9 mouse cellular contexts compared by ENCODE assay signal in genomic region chr16:20169471-20170106, GRCm38 (mm10). TPM values are rescaled to one million over a fixed set of nuclear protein-coding genes. Genes with fewer than 3 reads are reported as not detected.
DNase-seq lines count a peak whose midpoint lies in the region; ATAC-seq and TF ChIP-seq lines count a peak whose summit lies in the region.
"Had no signal": no experiment of that assay in that cellular context is flagged by ENCODE, and none has a peak within 500 bp of the region (broad histone marks: within the 10 kb centered on the region; RNA-seq: fewer than 3 reads in every experiment).

No protein-coding gene starts in this region.

- H3K4me3 ChIP-seq in heart, adult 2 months, result no peak overlapping the region
- H3K4me3 ChIP-seq in heart, embryonic 16.5 days (ENCODE audit: low read length), result no peak overlapping the region
- no peak overlapping the region for H3K4me3 ChIP-seq in neural tube, embryonic 15.5 days (replicated peaks)
- H3K4me3 ChIP-seq: heart, embryonic 13.5 days had no signal

- H3K9me3 ChIP-seq in heart, embryonic 16.5 days (replicated peaks; ENCODE audit: control insufficient read depth, low read length), result 0 out of 2 replicates have a peak, but pooled peaks cover 2% of the 10 kb centered on the region
- no peaks in the 10 kb centered on the region for H3K9me3 ChIP-seq in neural tube, embryonic 15.5 days (replicated peaks)

- peak; percentile 8; the same call in 1 of the 2 replicates for TF ChIP-seq CTCF in heart, adult 2 months (IDR thresholded peaks at IDR 0.05)

- H3K9ac ChIP-seq in heart, adult 2 months (ENCODE audit: low read depth, low read length), result no peak overlapping the region
- no peak overlapping the region for H3K9ac ChIP-seq in heart, embryonic 16.5 days (ENCODE audit: low read length)
- no peak overlapping the region for H3K9ac ChIP-seq in neural tube, embryonic 15.5 days (replicated peaks)
- H3K9ac ChIP-seq: heart, embryonic 13.5 days had no signal

- no peaks in the 10 kb centered on the region for H3K36me3 ChIP-seq in heart, adult 2 months (ENCODE audit: control insufficient read depth, insufficient read depth, low read length)
- peaks cover 56% of the 10 kb centered on the region for H3K36me3 ChIP-seq in heart, embryonic 16.5 days (ENCODE audit: control insufficient read depth, insufficient read depth)
- H3K36me3 ChIP-seq in neural tube, embryonic 15.5 days, result peaks cover 71% of the 10 kb centered on the region

- H3K4me2 ChIP-seq in heart, embryonic 16.5 days (ENCODE audit: low read depth, low read length), result no peak overlapping the region
- H3K4me2 ChIP-seq in neural tube, embryonic 15.5 days, result no peak overlapping the region
- H3K4me2 ChIP-seq: heart, embryonic 13.5 days had no signal

- H3K79me2 ChIP-seq in heart, adult 2 months (replicated peaks; ENCODE audit: control insufficient read depth, insufficient read depth, low read length), result no peaks in the 10 kb centered on the region

- intact Hi-C loops in heart, adult 2 months (cut with DNase I), result no loop called here
- intact Hi-C loops in heart, postnatal 25 days (cut with DNase I), result no loop called here

- ATAC-seq in heart, embryonic 16.5 days (replicated peaks; ENCODE audit: extremely low read depth, insufficient read depth, low FRiP score), result peak; percentile 63; the same call in 1 of the 2 replicates
- no peak for ATAC-seq in neural tube, embryonic 15.5 days (ENCODE audit: low FRiP score)

- WGBS in heart, adult 2 months, result 60% methylated on average over 3 of the region's 3 CpGs
- 55% methylated on average over 3 of the region's 3 CpGs for whole genome bisulfite sequencing in heart, embryonic 16.5 days
- WGBS in neural tube, embryonic 15.5 days, result 80% methylated on average over 3 of the region's 3 CpGs

- H3K27me3 ChIP-seq in heart, adult 2 months (ENCODE audit: control insufficient read depth, insufficient read depth, low read length), result no peaks in the 10 kb centered on the region
- no peaks in the 10 kb centered on the region for H3K27me3 ChIP-seq in heart, embryonic 16.5 days (ENCODE audit: control insufficient read depth, insufficient read depth, low read length)
- H3K27me3 ChIP-seq in neural tube, embryonic 15.5 days (replicated peaks), result no peaks in the 10 kb centered on the region
- H3K27me3 ChIP-seq: heart, embryonic 13.5 days had no signal

- no peak overlapping the region for H3K27ac ChIP-seq in heart, adult 2 months
- H3K27ac ChIP-seq in heart, embryonic 16.5 days (ENCODE audit: low read length), result no peak overlapping the region
- no peak overlapping the region for H3K27ac ChIP-seq in neural tube, embryonic 15.5 days (replicated peaks)
- H3K27ac ChIP-seq: heart, embryonic 13.5 days had no signal

- H3K4me1 ChIP-seq in heart, adult 2 months (ENCODE audit: control insufficient read depth, insufficient read depth, low read length), result peaks cover 1% of the 10 kb centered on the region; the same call in 1 of the 2 replicates
- peaks cover 5% of the 10 kb centered on the region; the same call in 1 of the 2 replicates for H3K4me1 ChIP-seq in heart, embryonic 16.5 days (ENCODE audit: control insufficient read depth, insufficient read depth, low read length)
- no peaks in the 10 kb centered on the region for H3K4me1 ChIP-seq in neural tube, embryonic 15.5 days

- TF ChIP-seq POLR2A in heart, adult 2 months (IDR thresholded peaks at IDR 0.05; ENCODE audit: insufficient read depth, low read depth, low read length), result no peak

- TF ChIP-seq EP300 in heart, adult 2 months (IDR thresholded peaks at IDR 0.05; ENCODE audit: insufficient read depth, low read depth, low read length), result no peak

- no peak for DNase-seq in heart, adult 2 months
- DNase-seq in heart, postnatal 25 days (ENCODE audit: low spot score), result no peak
- DNase-seq in brain, adult 2 months (ENCODE audit: low read depth, low spot score), result peak; percentile 30
- DNase-seq in lung, postnatal 4 days, result peak; percentile 17 to 65
- no peak for DNase-seq in cerebellum, adult 9-10 months
- no peak for DNase-seq in thymus, postnatal 14 days

RNA-seq across cellular contexts. Expression of gene Yeats2, which starts 28.7 kb away (rescaled TPM):
- total RNA-seq in heart, adult 2 months (2021), result 1 to 10 TPM; 7.7 to 8.7 TPM
- 7.2 and 15.4 TPM in 2 replicates for polyA plus RNA-seq in heart, adult 2 months (2012; rRNA removed)
- total RNA-seq in heart, postnatal 25 days (2021), result 10 to 100 TPM; 10.7 to 12.0 TPM
- 14.7 and 16.1 TPM in 2 replicates for polyA plus RNA-seq in heart, embryonic 16.5 days (2015; fragmentation: Nextera tagmentation; extraction: Ambion mirVana)
- polyA plus RNA-seq in neural tube, embryonic 15.5 days (2015; fragmentation: Nextera tagmentation; extraction: Ambion mirVana), result 18.1 and 20.0 TPM in 2 replicates

Comparison
In these comparisons a context has a peak if more than half of its experiments do, and no peak if none do; other contexts are left out.
1. DNase-seq: peak in brain, adult 2 months (single experiment) and lung, postnatal 4 days (2 of 2); none in heart, adult 2 months (0 of 2), heart, postnatal 25 days (single experiment), cerebellum, adult 9-10 months (single experiment) and thymus, postnatal 14 days (single experiment).